Mouse (Mus musculus) frontal cortex, adult (tissue): ENCODE measurements at regions not wholly inside any gene's neighbourhood (a gene's known extent, or its start where the extent isn't known, plus 50 kb on each side); places are given as distances from the start of the nearest gene placed in this dataset.

Experiments
- ATAC-seq: cut with Nextera tagmentation; 2 replicates; pipeline ENCODE4 v1.9.2; 2017; ENCODE audit warnings: mild to moderate bottlenecking, moderate library complexity, mixed read lengths; ENCODE audit not compliant: low TSS enrichment

- ATAC-seq, result peak; percentile 99
These were observed 872.6 kb upstream of the Cobl start for GRCm38 (mm10) chr11:13337319-13337878.

GRCm38 (mm10) chr11:13296489-13296888 is 831.7 kb upstream of the Cobl start:
- ATAC-seq, result peak; percentile 81
